Mouse (Mus musculus) liver, postnatal 0 days (tissue): Measurements from ENCODE around the gene Mbtps1.

Experiments
- CTCF ChIP-seq: sonication (generic); IDR thresholded peaks from 2 replicates; pipeline ENCODE4 v1.5.1; 2016; ENCODE audit warnings: antibody characterized with exemption, low read depth
- EP300 ChIP-seq: IDR thresholded peaks from 2 replicates; pipeline ENCODE4 v1.6.1; 2016; ENCODE audit warnings: antibody characterized with exemption, low read depth, mild to moderate bottlenecking

DNA sequence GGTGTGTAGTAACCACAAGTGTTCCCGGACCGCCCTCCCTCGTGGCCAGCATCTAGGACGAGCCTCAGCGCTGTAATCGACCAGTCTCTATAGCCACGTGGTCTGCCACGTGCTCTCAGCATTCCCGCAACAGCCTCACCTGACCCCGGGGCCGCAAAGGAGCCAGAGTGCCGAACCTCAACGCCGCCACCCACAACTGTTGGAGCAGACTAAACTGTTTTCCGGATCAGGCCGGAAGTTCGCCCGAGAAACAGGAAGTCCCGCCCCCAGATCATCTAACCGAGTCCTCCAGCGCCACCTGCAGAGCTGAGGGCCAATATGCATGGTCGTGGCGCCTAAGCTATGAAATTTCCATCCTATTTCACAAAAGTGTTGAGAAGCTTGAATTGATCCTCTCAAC is 46.5 kb upstream of the Mbtps1 start, which contains the start of gene Taf1c:
- TF ChIP-seq CTCF (peak; percentile 97), EP300 (peak; percentile 65; the same call in 1 of the 2 replicates)
